Mouse (Mus musculus): Measurements from ENCODE around the gene Tuba1a.

GRCm38 (mm10) chr15:98976763-98977758 lies 23.6 kb upstream of the Tuba1a start:
- no peak for TF ChIP-seq CTCF (IDR thresholded peaks at IDR 0.05; ENCODE audit: extremely low read depth, insufficient read depth, insufficient read length, insufficient replicate concordance)
- no peak for TF ChIP-seq POLR2A (IDR thresholded peaks at IDR 0.05; ENCODE audit: low read depth, low read length)
